Mouse (Mus musculus) CH12.LX (cell line): ENCODE measurements around the gene Rabgap1l.
A peak's percentile ranks its signal among the peaks of the same experiment; 100 is the strongest.

Source experiments
- CTCF ChIP-seq, 2 experiments: IDR thresholded peaks in 1 of 2; conservative IDR thresholded peaks in 1 of 2; 2 replicates each; pipeline ENCODE4 v1.5.1; 2011 to 2012; ENCODE audit warnings: low read depth in 2 of 2, low read length in 2 of 2, improper control_type of control experiment in 1 of 2, inconsistent platforms in 1 of 2, mild to moderate bottlenecking in 1 of 2, moderate library complexity in 1 of 2
- EP300 ChIP-seq: IDR thresholded peaks from 2 replicates; pipeline ENCODE4 v1.6.1; 2011; ENCODE audit warnings: low read length, improper control_type of control experiment
- GABPA ChIP-seq: IDR thresholded peaks from 2 replicates; pipeline ENCODE4 v1.6.1; 2012; ENCODE audit warnings: low read depth, low read length, improper control_type of control experiment, inconsistent platforms; ENCODE audit not compliant: insufficient replicate concordance
- HCFC1 ChIP-seq: IDR thresholded peaks from 2 replicates; pipeline ENCODE4 v1.6.1; 2012; ENCODE audit warnings: low read depth, mild to moderate bottlenecking, inconsistent platforms, low read length, improper control_type of control experiment
- MAX ChIP-seq: IDR thresholded peaks from 2 replicates; pipeline ENCODE4 v1.6.1; 2011; ENCODE audit warnings: low read length, improper control_type of control experiment
- POLR2A ChIP-seq: IDR thresholded peaks from 2 replicates; pipeline ENCODE4 v1.6.1; 2011; ENCODE audit warnings: low read depth, mild to moderate bottlenecking, improper control_type of control experiment, low read length
- SMC3 ChIP-seq: IDR thresholded peaks from 2 replicates; pipeline ENCODE4 v1.6.1; 2011; ENCODE audit warnings: low read depth, low read length, improper control_type of control experiment
- USF1 ChIP-seq: IDR thresholded peaks from 2 replicates; pipeline ENCODE4 v1.6.1; 2014; ENCODE audit warnings: low read depth, mild to moderate bottlenecking, inconsistent platforms, low read length, improper control_type of control experiment

- no peak for TF ChIP-seq USF1
- TF ChIP-seq EP300, result peak; percentile 64; the same call in 1 of the 2 replicates
- TF ChIP-seq CTCF (conservative IDR thresholded peaks at IDR 0.05 in 1 of 2, IDR thresholded peaks at IDR 0.05 in 1 of 2; ENCODE audit: low read depth in 2 of 2, low read length in 2 of 2), result no peak
- no peak for TF ChIP-seq POLR2A
- no peak for TF ChIP-seq MAX
- no peak for TF ChIP-seq GABPA
- no peak for TF ChIP-seq SMC3
- TF ChIP-seq HCFC1, result 0 out of 2 replicates have a peak, but pooled peaks have one; percentile 15
These were observed 541.5 kb downstream of the Rabgap1l start for GRCm38 (mm10) chr1:160251388-160252007.
